Mouse (Mus musculus) testis, postnatal 14 days (tissue): ENCODE results near the gene Tmem213.

Experiments used
- DNase-seq: peaks from one replicate; pipeline ENCODE4 v3.0.0; 2021; ENCODE audit warnings: low spot score

Tmem213 gene

DNA sequence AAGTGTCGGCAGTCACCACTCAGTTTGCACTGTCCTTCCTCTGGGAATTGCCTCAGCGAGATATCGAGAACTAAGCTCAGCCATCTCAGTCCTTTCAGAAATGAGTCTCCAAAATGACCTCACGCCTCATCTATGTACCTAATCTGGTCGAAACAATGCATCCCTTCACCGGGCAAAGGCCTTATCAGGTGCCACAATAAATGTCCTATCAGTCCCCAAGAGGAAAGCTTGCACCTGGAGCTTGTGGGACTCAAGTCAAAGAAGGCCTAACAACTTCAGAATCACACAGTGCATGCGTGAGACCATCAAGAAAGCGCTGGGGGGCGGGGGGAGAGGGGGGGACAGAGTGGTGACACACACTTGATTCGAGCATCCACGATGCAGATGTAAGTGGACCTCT, 43.2 kb downstream of the Tmem213 start:
- DNase-seq, result no peak

DNA sequence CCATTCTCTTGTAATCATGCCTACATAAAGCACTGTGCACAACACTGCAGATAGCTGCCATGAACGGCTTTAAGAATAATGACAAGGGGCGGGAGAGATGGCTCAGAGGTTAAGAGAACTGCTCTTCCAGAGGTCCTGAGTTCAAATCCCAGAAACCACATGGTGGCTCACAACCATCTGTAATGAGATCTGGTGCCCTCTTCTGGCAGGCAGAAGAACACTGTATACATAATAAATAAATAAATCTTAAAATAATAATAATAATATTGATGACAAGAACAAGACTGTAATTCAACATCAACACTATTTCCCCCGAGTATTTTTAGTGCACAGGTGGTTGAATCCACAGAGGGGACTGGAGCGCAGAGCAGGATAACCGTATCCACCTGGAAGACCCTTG, 47.1 kb downstream of the Tmem213 start:
- DNase-seq, result no peak

DNA sequence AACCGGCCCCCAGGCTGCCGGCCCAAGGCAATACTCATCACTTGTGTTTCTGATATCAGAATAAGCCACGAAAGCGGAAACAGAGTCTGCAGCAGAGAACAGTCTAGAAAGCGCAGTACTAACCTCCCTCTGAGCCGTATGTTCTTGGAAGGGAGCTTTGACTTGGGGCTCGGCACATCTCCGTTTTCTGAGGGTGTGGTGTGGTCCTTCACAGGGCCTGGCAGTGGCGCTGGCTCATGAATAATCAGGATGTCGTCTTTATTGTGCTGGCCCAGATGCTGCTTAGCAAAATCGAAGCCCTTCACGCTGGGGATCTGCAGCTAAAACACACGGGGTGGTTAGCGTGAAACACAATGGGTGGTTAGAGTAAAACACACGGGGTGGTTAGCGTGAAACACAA, 48.9 kb downstream of the Tmem213 start:
- no peak for DNase-seq

DNA sequence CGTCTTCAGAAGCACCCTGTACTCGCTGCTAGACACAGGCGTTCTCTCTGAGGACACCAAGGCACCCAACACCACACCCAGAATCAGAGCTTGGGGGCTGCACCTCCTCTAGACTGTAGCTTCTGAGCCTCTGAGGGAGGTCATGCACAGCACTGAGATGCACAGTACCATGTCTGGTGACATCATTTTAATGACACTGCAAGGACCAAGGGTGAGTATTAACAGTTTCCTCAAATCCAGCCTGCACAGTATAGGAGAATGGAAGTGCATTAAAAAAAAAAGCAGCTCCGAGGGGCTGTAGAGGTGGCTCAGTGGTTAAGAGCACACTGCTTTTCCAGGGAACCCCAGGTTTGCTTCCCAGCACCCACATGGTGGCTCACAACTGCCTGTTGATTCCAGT, 50.5 kb downstream of the Tmem213 start:
- DNase-seq, result no peak

DNA sequence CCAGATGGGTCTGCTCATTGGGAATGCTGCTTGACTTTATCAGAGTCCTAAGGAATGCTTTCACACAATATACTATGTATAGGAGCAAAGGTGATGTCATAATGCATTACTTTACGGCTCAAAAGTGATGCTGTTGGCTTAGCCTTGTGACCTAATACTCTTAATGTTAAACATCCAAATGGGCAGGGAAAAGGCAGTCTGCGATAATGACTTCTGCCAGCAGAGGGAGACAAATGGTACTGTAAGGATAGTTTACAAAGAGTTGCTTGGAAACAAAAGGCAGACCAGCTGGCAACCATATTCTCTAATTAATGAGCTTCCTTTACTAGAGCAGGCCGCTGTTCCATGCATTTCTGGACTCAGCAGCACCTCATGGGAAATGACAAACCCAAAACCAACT, 51.0 kb downstream of the Tmem213 start:
- peak; percentile 58 for DNase-seq

DNA sequence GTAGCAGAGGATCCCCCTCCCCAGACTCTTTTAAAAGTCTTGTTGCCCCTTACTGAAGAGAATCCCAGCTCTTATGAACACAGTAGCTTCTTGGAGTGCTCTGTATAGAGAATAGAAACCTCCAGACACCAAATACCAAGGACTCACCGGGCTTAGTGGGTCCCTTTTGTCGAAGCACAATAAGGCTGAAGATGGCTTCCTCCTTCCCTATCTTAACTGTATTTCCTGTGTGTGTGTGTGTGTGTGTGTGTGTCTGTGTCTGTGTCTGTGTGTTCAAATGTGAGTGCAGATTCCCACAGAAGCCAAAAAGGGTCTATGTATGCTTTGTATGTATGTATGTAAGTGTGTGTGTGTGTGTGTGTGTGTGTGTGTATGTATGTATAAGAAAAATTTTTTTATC, 51.5 kb downstream of the Tmem213 start:
- no peak for DNase-seq

GRCm38 (mm10) chr6:38162825-38163504, 53.9 kb downstream of the Tmem213 start:
- DNase-seq, result no peak

DNA sequence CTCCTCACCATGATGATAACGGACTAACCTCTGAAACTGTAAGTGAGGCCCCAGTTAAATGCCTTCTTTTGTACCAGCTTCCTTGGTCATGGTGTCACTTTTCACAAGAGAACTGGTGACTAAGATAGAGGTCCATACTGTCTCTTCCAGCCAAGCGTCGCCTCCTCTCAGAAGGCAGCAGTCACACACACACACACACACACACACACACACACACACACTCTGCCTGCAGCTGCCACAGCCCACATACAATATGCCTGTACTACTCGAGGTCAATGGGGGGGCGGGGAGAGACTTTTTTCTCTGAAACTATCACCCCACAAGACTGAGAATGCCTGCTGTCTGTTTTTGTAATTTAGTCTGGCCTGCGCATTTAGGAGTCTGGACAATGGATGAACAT, 55.6 kb downstream of the Tmem213 start:
- DNase-seq, result no peak

DNA sequence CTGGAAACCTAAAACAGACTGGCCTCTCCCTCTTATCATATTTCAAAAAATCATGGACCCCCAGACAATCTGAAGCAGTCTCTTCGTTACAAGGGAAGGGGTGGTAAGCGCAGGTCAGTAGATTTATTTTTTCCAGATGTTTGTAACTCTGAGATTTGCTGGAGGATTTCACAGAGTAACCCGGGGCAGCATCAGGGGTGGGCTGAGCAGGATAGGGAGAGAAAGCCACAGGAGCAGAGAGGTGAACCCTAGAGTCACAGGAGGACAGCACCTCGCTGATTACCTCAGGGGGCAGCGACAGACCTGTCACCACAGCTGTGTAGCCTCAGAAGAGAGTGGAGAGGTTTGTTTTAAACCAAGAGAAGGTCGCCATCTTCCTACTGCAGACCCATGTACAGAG, 56.3 kb downstream of the Tmem213 start:
- no peak for DNase-seq
